Mouse (Mus musculus) brain, embryonic 14.5 days (tissue): ENCODE measurements around the gene Hsf2bp. TPM values are rescaled to one million over a fixed set of nuclear protein-coding genes. Genes with fewer than 3 reads are reported as not detected.

Experiments
- DNase-seq: peaks from one replicate; pipeline ENCODE4 v3.0.0-alpha.2; 2011; ENCODE audit warnings: low read depth
- CTCF ChIP-seq: fragments of 200-500 bp; IDR thresholded peaks from 2 replicates; pipeline ENCODE4 v1.5.1; 2012; ENCODE audit warnings: inconsistent platforms, mild to moderate bottlenecking, moderate library complexity, borderline replicate concordance; ENCODE audit not compliant: insufficient read depth, insufficient read length; ENCODE audit errors: extremely low read depth
- POLR2A ChIP-seq: fragments of 200-500 bp; IDR thresholded peaks from 2 replicates; pipeline ENCODE4 v1.6.1; 2012; ENCODE audit warnings: mild to moderate bottlenecking, inconsistent platforms, borderline replicate concordance; ENCODE audit not compliant: poor library complexity, insufficient read depth, insufficient read length, severe bottlenecking; ENCODE audit errors: extremely low read depth
- polyA plus RNA-seq: library from polyadenylated mRNA; depleted of rRNA; stranded (reverse); fragments of >200 nt; gene quantifications from 2 replicates; pipeline ENCODE4 v1.2.3, GENCODE M21; 2012

Hsf2bp gene
- polyA plus RNA-seq, 1 experiment, result 0.49 TPM

- peak; percentile 67 for DNase-seq
- TF ChIP-seq CTCF, result no peak
- no peak for TF ChIP-seq POLR2A
Observed at GRCm38 (mm10) chr17:32023088-32023487, 13.1 kb downstream of the Hsf2bp start.

- no peak for TF ChIP-seq POLR2A
- no peak for TF ChIP-seq CTCF
Observed at GRCm38 (mm10) chr17:32022551-32022950, 13.6 kb downstream of the Hsf2bp start.

GRCm38 (mm10) chr17:32021981-32022380, 14.2 kb downstream of the Hsf2bp start:
- TF ChIP-seq POLR2A (no peak), CTCF (no peak)
- DNase-seq, result no peak

More at GRCm38 (mm10) chr17:32022551-32022950, 13.6 kb downstream of the Hsf2bp start:
- DNase-seq, result no peak

- TF ChIP-seq CTCF, result no peak
- no peak for TF ChIP-seq POLR2A
- no peak for DNase-seq
Observed at GRCm38 (mm10) chr17:32018127-32018894, 17.8 kb downstream of the Hsf2bp start.

- TF ChIP-seq CTCF (no peak), POLR2A (no peak)
- DNase-seq, result no peak
Observed at GRCm38 (mm10) chr17:32016481-32016880, 19.7 kb downstream of the Hsf2bp start.

- TF ChIP-seq CTCF (no peak), POLR2A (no peak)
- DNase-seq, result no peak
Observed at GRCm38 (mm10) chr17:32013659-32014058, 22.5 kb downstream of the Hsf2bp start.

- DNase-seq, result no peak
- TF ChIP-seq POLR2A (no peak), CTCF (no peak)
Observed at GRCm38 (mm10) chr17:32012254-32012653, 23.9 kb downstream of the Hsf2bp start.

GRCm38 (mm10) chr17:32011694-32012093, 24.5 kb downstream of the Hsf2bp start:
- TF ChIP-seq POLR2A (no peak), CTCF (no peak)
- DNase-seq, result no peak

- DNase-seq, result no peak
- TF ChIP-seq POLR2A (no peak), CTCF (no peak)
Observed at GRCm38 (mm10) chr17:32006800-32007199, 29.3 kb downstream of the Hsf2bp start.

- DNase-seq, result no peak
- TF ChIP-seq POLR2A (no peak), CTCF (no peak)
Observed at GRCm38 (mm10) chr17:32003251-32003650, 32.9 kb downstream of the Hsf2bp start.

- TF ChIP-seq POLR2A (no peak), CTCF (no peak)
- no peak for DNase-seq
Observed at GRCm38 (mm10) chr17:31998351-31998750, 37.8 kb downstream of the Hsf2bp start.

- DNase-seq, result no peak
- TF ChIP-seq POLR2A, result no peak
- TF ChIP-seq CTCF, result no peak
Observed at GRCm38 (mm10) chr17:31996331-31996730, 39.8 kb downstream of the Hsf2bp start.

GRCm38 (mm10) chr17:31995784-31996183, 40.4 kb downstream of the Hsf2bp start:
- TF ChIP-seq CTCF (no peak), POLR2A (no peak)
- DNase-seq, result no peak

GRCm38 (mm10) chr17:31994132-31994531, 42.0 kb downstream of the Hsf2bp start:
- no peak for TF ChIP-seq CTCF
- TF ChIP-seq POLR2A, result no peak
- DNase-seq, result no peak
